Mouse (Mus musculus) mouse embryonic stem cell (cell line): ENCODE measurements around the gene Tmbim1.
"Not testable (repeated sequence)": the region's sequence is repeated elsewhere in the genome, so short reads cannot be mapped to it uniquely, and the experiment has no call there.

Experiments
- in situ Hi-C, 2 experiments: fragments of 300-500 bp; cut with MboI; formaldehyde crosslinking; loops; 1 replicate in 1 of 2; 3 replicates in 1 of 2; pipeline ENCODE4 v1.14.3; 2019 to 2020; ENCODE audit warnings: low sequenced_read_pairs in 2 of 2, low pct_unique_long_range_greater_than_20kb in 1 of 2, mixed read lengths in 1 of 2; ENCODE audit not compliant: unreplicated experiment in 1 of 2

Gene Tmbim1

GRCm38 (mm10) chr1:74332241-74332763, 26.9 kb upstream of the Tmbim1 start:
- in situ Hi-C loops: no loop called here

GRCm38 (mm10) chr1:74331046-74331681, 25.7 kb upstream of the Tmbim1 start:
- in situ Hi-C loops: no loop called here

- in situ Hi-C loops: no loop called here
Measured at GRCm38 (mm10) chr1:74329899-74330431, 24.5 kb upstream of the Tmbim1 start.

- in situ Hi-C loops: not testable (repeated sequence)
Measured at GRCm38 (mm10) chr1:74326916-74327315, 21.5 kb upstream of the Tmbim1 start.

- in situ Hi-C loops: no loop called here
Measured at GRCm38 (mm10) chr1:74321396-74321795, 16.0 kb upstream of the Tmbim1 start.

- in situ Hi-C loops: no loop called here
Measured at GRCm38 (mm10) chr1:74318711-74319110, 13.3 kb upstream of the Tmbim1 start.

- in situ Hi-C loops: no loop called here
Measured at GRCm38 (mm10) chr1:74316114-74316827, 10.8 kb upstream of the Tmbim1 start.

- in situ Hi-C loops: no loop called here
Measured at GRCm38 (mm10) chr1:74314796-74315195, 9.4 kb upstream of the Tmbim1 start.

- in situ Hi-C loops: no loop called here
Measured at GRCm38 (mm10) chr1:74313049-74313692, 7.7 kb upstream of the Tmbim1 start.

- in situ Hi-C loops: no loop called here
Measured at GRCm38 (mm10) chr1:74309767-74310166, 4.3 kb upstream of the Tmbim1 start.

- in situ Hi-C loops: no loop called here
Measured at GRCm38 (mm10) chr1:74308001-74308964, 2.9 kb upstream of the Tmbim1 start.

GRCm38 (mm10) chr1:74307146-74307545, 1.7 kb upstream of the Tmbim1 start:
- in situ Hi-C loops: no loop called here

GRCm38 (mm10) chr1:74304946-74305345, 476 bp downstream of the Tmbim1 start:
- in situ Hi-C loops: no loop called here

- in situ Hi-C loops: no loop called here
Measured at GRCm38 (mm10) chr1:74304339-74304790, 1.1 kb downstream of the Tmbim1 start.

- in situ Hi-C loops: no loop called here
Measured at GRCm38 (mm10) chr1:74303509-74304338, 1.7 kb downstream of the Tmbim1 start.

GRCm38 (mm10) chr1:74302835-74303234, 2.6 kb downstream of the Tmbim1 start:
- in situ Hi-C loops: no loop called here

GRCm38 (mm10) chr1:74302229-74302628, 3.2 kb downstream of the Tmbim1 start:
- in situ Hi-C loops: no loop called here
